Mouse (Mus musculus) inflammation-experienced regulatory T-cells (primary cell): ENCODE results near the gene Gmds. TPM values are rescaled to one million over a fixed set of nuclear protein-coding genes. Genes with fewer than 3 reads are reported as not detected.

Experiments
- polyA plus RNA-seq, 2 experiments: library from polyadenylated mRNA; unstranded; fragments of 100-300 nt; shearing (Covaris generic); gene quantifications; one replicate each; pipeline ENCODE4 v1.2.1; 2017

Gene Gmds
- polyA plus RNA-seq: 10 to 100 TPM; 19.4 to 25.7 TPM

DNA sequence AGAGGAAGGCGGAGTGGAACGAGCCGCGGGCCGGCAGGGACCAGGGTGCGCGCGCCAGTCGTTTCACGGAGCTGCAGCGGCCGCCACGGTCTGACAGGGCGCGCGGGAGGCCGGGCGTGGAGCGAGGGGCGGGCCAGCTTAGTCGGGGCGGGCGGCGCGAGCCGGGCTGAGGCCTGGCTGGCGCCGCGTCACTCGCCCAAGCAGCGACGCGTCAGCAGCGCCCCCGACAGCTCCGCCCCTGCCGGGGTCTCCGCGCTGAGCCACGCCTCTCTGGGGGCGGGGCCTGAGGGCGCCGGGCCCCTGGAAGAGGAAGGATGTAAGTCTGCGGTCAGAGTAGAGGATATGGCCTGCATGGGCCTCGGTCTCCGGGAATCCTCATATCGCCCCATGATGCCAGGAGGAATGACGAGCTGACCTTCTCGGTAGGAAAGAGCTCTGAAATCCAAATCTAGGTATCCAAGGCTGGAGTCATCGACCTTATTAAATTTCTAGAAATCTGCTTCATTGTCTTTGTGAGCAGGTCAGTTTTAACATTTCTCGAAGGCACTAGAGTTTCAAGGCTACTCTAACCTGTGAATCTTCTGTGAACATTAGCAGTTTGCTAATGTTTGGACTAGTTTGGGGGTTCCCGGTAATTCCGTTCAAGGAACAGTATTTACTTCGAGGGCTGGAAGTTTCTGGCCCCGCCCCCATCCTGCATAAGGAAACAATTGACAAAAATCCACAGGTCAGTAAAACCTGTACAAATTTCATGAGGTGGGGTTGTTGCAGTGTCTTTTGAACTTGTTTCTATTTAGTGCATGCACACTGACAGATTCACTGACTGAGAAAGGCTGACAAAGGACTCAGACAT is at the start of gene Gmds:
Gene Gmds, minus strand, starts transcription at position 228 of the 853 bp plus-strand sequence.

GRCm38 (mm10) chr13:31806428-31806832 is 532.1 kb downstream of the Gmds start, which contains the start of gene Foxc1:
TSS of gene Foxc1 (plus strand) at chr13:31806633.

